Mouse (Mus musculus): ENCODE measurements around the gene Ubl7.
"Not testable (repeated sequence)": the region's sequence is repeated elsewhere in the genome, so short reads cannot be mapped to it uniquely, and the experiment has no call there.

Ubl7 gene

DNA sequence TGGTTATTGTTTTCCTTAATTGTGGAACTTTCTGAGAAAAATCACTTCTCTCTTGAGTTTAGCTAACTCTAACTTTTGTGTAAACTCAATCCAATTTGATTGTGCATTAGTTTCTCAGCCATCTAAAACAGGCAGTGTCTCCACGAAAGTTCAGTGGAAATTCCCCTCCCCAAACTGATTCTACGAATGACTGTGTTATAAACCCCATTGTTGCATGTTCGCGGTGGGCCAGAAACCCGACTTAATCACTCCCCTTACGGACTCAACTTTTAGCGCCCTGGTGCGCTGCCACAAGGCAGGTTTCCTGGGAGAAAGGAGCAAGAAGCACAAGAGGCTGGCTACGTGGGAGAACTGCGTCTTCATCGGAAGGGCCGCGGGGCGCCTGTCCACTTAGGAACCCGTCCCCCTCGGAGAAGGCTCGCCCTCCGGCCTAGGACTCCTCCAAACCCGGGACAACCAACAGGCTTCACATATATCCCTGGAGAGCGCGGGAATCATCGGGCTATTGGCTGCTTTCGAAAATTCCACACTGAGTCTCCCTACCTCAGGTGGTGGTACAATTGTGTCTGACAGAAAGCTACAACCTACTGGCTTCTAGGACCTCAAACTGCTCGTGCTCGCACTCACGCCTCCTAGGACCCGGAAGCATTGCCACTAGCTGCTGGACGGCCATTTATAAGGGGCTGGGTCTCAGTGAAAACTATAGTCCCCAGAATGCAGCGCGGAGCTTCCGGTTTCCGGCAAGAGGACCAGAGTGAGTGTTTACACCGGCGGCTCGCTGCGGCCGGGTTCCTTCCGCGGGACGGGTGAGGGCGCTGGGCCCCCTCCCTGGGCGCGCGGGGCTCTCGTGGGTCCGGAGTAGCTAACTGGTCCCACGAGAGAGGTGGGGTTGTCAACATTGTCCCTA, at the start of gene Ubl7:
Gene Ubl7 (plus strand): TSS at position 726 of the 907 bp plus-strand sequence.
- DNase-seq, result peak; percentile 93 to 94

DNA sequence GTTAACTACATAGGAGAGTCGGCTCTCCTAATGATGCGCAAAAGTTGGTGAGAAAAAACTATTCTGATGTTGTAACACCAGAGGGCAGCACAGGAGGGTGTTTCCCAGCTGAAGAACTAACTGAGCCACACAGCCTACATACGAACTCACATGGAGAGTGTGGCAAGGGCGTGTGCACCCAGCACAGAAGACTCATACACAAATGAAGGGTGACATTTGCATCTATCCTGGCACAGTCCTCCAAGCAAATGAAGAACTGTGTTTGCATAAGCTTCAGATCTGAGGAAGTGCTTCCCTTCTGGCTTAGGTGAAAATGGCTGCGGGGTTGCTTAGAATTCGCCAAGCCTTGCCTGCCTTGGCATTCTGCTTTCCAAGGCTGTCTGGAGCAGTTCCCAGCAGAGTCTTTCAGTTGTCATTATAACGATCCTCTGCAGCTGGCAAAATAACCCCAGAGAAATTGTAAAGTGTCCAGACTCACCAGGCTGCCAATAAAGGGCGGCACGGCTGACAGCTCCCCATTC, 48.8 kb upstream of the Ubl7 start:
- peak; percentile 30 to 34 for DNase-seq

DNA sequence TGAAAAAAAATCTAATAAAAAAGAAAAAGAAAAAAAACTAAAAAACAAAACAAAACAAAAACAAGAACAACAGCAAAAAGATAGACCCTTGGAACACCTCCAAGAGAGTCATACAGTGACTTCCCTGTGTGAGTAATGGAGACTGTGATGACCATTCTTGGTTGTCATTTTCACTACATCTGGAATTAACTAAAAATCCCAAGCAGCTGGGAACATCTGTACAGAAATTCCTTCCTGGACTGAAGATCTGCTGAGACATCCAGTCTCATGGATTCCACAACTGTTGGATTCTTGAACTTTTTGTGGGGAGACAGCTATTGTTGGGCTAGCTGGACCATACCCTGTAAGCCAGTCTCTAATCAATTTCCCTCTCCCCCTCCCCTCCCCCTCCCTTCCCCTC, 46.4 kb upstream of the Ubl7 start:
- DNase-seq, result no peak

DNA sequence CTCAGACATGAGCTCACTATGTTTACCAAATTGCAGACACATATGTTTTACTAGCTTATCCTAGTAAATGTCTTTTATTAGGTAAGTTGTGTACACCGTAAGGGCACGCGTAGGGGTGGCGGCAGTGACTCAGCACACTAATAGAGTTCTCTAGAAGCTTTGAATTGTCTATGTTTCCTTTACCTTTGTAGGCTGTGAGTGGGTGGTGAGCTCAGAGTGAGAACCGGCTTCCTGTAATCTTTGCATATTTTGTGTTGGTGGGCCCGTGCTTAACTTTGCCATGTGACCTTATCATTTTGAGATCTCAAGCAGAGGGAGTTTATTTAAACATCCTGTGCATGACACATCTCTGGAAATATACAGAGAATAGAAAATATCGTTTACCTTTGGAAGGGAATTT, 44.2 kb upstream of the Ubl7 start:
- DNase-seq, result no peak

DNA sequence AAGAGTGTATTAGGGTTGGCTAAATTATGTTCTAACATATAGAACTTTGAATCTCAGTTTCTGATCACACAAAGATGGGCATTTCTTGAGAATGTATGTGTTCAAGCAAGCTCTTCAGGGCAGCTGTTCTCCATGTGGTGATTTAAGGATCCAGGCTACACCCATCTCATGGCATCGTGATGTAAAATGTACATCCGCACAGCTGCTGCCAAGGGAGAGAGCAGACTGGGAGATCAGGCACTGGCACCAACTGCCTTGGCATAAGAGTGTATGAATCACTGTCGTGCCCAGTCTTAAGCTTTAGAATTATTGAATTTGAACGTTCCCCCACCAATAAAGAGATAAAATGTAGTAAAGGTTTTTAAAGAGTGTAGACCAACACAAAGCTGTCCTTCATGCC, 43.5 kb upstream of the Ubl7 start:
- no peak for DNase-seq

DNA sequence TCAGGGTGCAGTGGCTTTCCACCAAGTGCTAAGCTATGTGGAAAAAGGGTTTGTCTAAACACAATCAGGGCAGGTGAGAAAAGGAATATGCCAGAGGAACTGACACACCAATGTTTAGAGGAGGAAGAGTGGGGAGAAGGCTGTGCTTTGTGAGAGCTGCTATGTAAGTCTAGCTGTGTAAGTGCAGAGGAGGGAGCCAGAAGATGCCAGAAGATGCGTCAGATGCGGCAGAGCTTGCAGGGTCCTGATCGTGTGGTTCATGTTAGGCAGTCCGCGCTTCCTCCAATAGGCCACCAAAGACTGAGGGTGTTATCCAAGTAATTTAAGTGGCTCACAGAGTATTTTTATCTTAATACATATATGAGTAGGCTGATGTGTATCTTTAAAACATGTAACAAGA, 42.9 kb upstream of the Ubl7 start:
- DNase-seq, result no peak

DNA sequence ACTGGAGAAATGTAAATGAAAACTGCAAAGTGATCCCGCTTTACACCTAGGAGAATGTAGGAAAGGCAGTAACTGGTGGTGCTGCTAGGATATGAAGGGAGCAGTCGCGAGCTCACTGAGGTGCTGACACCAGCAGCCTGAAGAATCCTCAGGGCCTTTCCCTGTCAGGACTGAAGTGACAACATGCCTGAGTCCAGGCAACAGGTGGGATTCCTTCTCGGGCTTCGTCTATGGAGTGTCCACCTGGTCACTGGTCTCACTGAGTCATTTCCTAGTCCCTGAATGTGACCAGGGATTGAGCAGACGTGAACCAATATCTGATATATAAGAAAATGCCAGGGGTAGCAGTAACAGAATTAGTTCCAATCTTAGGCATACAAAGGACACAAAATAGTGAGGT, 42.0 kb upstream of the Ubl7 start:
- no peak for DNase-seq

DNA sequence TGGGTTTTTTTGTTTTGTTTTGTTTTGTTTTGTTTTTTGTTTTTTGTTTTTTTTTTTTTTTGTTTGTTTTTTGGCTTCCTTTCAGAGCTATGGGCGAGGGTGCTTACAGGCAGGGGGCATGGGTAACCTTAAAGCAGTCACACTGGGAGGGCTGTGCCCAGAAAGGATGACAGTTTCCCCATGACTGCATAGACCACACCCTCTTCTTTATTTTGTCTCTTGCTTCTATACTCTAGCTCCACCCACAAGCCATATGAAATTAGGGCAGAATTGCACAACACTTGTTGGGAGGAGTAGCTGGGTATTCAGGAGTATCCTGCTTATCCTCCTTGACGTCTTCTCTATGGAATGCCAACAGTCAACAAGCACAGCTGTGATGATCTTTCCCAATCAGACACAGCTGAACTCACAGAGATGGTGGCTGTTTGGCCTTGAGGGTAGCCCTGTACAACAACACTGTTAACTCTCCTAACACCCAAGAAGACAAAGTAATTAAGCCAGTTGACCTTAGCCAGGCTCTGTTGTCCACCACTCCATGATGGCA, 40.4 kb upstream of the Ubl7 start:
- DNase-seq, result no peak

DNA sequence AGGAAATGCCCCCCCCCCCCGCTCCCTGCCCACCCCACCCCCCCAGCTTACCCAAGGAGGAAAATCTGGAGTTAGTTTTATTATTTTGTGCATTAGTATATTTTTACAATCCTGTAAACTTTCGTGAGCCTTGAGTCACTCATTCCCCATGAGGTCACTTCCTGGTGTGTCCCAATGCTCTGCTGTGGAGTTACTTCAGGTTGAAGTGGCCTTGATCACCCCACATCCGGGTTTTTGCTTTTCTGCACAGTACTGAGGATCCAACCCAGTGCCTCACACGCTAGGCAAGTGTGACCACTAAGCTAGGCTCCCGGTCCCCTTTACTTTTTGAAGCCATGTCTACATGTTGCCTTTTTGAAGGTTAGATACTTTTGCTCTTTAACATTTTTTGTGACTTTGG, 36.6 kb upstream of the Ubl7 start:
- no peak for DNase-seq

DNA sequence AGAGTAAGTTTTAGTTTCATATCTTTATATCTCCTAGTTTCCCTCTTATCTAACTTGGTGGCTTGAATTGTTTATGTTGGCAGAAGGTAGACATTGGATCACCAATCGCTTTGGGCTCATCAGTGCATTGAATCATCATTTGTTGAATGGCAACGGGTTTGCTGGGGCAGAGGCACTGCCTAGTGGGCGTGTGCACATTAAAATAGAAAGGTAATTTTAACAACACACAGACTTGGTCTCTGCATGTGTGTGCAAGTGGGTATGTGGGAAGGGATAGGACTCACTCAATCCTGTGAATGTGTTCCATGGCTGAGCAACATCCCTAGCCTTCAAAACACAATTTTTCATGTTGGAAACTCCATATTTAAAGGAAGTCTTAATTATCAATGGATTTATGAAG, 35.8 kb upstream of the Ubl7 start:
- DNase-seq, result no peak

DNA sequence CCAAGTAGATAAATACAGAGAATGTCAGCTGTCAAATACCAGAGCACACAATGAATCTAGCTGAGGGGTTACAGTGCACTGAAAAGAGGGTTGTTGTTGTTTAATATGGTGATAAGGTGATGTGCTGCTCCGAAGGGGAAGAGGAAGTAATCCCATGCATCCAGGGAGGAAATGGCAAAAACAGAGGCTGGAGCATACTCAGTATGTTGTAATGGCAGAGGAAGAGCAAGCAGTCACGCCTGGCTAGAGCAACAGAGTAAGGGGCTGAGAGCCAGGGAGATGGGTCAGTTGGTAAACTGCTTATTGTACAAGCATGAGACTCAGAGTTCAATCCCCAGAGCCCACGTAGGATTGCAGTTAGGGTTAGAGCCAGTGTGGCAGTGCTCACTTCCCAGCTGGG, 31.6 kb upstream of the Ubl7 start:
- no peak for DNase-seq

DNA sequence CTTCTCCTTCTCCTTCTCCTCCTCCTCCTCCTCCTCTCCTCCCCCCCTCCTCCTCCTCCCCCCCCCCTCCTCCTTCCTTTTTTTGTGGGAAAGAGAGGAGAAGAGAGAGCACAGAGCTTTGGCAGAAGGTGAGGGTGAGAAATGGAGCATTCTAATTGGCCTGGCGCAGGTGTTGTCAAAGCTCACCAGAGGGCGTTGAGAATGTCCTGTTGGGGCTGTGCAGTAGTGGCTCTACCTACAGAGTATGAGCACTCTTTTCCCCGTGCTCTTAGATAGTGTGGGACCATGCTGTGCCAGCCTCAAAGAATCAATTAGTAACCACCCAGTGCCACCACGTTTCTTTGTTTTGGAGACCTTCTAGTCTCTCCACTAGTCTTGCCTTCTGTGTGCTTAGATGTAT, 30.5 kb upstream of the Ubl7 start:
- DNase-seq, result no peak

DNA sequence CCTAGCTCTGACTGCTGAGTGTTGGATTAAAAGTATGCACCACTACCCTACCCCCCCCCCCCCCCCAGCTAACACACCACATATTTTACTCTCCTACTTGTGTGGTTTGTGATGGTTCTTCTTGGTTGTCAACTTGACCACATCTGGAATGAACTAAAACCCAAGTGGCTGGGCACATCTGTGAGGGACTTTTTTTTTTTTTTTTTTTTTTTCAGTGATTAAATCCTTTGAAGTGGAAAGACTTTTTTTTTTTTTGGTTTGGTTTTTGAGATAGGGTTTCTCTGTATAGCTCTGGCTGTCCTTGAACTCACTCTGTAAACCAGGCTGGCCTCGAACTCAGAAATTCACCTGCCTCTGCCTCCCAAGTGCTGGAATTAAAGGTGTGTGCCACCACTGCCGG, 29.0 kb upstream of the Ubl7 start:
- not testable (repeated sequence) for DNase-seq

DNA sequence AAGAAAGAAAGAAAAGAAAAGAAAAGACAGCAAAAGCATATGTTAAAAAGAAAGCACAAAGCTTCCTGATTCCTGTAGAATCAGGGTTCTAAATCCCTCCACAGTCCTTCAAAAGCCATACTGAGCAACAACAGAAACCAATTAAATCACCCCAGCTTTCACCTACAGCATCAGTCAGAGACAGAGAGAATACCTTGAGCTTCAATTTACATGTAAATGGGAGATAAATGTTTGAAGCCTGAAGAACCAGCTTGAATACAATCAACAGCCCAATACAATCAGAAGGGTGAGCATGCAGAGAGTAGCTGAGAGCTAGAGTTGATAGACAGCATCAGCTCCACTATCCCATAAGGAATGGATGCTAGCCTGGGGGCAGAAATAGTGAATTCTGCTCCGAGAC, 27.4 kb upstream of the Ubl7 start:
- no peak for DNase-seq

DNA sequence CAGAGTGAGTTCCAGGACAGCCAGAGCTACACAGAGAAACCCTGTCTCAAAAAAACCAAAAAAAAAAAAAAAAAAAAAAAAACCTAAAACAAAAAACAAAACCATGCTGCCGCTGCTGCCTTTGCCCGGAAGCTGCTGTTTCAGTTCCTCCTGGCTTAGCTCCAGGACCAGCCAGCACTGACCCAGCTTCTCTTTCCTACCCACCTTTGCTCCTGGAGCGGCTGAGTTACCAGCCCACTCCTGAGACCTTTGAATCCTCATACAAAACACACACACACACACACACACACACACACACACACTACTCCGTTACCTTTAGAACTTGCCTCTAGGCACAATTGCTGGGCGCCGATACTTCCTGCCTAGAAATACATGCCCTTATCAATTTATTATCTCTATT, 22.7 kb upstream of the Ubl7 start:
- DNase-seq, result peak; percentile 50 to 54

DNA sequence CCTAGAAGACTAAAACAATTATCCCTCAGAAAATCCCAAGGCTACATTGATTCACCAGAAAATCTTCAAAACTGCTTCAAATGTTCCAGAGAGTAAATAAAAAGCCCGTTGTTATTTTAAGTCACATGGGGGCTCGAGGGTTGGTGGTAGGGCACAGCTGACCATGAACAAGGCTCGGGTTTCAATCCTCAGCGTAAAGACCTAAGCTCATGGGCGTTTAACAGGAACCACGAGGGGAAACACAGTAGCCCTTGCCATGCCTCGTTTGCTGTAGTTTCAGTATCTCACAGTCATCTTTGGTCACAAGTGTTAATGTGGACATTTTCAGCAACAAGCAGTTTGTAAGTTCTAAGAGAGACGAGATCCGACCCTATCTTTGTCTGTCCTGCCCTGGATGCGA, 10.3 kb upstream of the Ubl7 start:
- DNase-seq, result no peak

DNA sequence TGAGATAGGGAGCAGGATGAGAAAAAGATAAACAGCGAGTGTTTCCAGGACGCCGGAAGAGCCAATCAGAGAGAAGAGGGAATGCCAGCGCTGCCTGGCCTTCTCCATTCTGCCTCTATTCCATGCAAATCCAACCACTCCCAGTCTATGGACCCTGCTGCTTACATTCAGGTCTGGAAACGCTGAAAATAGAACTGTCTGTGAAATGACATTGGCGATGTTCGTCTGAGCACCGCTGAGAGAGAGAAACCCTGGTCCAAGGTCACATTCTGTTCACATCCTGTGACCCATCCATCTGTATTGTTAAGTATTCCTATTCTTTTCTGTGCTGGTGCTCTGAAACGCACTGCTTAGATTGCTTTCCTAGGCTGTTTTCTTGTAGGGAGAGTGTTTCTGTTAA, 9.6 kb upstream of the Ubl7 start:
- DNase-seq, result no peak

DNA sequence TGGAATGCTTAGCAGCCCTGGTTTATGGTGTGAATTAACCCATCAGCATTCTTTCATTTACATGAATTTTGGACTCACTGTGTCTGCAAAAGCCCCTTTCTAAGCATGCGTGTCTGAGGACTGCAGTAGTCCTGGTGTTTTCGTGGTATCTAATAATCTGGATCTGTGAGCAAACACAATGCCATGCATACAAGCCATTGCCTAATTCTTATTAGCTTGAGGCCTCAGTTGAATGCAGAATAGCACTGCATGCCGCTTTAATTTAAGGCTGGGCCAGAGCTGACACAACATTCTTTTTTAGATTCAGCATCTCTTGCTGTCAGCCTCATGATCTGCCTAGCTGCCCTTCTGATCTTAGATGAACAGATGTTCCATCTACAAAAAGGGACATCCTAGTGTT, 9.2 kb upstream of the Ubl7 start:
- no peak for DNase-seq

DNA sequence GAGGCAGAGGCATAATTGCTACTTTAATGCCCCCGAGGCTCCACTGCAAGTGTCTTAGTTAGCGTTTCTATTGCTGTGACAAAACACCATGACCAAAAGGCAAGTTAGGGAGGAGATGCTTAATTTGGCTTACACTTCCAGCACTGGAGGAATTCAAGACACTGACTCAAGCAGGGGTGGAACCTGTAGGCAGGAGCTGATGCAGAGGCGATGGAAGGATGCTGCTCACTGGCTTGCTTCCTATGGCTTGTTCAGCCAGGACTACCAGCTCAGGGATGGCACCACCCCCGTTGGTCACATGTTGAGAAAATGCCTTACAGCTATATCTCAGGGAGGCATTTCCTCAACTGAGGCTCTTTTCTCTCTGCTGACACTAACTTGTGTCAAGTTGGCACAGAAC, 8.6 kb upstream of the Ubl7 start:
- DNase-seq, result no peak

DNA sequence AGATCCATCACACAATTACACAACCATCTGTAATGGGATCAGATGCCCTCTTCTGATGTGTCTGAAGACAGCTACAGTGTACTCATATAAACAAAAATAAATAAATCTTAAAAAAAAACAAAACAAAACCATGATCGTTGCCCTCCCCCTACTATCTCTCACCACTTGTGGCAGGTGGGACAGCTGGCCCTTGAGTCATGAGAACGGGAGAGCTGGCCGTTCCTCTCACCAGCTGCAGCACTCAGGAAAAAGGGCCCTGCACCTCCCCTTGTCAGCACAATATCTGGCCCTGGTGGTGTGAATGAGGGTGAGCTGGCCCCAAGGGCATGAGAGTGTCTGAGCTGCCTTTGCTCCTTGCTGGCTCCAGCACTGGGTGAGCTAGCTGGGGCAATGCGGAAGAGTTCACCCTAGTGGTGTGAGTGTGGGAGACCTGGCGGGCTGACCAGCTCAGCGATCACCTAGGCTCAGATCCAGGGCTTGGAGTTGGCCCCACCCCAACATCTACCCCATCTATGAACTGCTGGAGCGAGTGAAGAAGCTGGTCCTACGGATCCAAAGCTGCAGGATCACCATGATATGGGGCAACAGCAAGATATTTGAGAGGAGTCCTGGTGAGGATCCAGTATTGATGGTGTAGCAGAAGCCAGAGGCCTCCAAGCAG, 7.1 kb upstream of the Ubl7 start:
- DNase-seq, result no peak

DNA sequence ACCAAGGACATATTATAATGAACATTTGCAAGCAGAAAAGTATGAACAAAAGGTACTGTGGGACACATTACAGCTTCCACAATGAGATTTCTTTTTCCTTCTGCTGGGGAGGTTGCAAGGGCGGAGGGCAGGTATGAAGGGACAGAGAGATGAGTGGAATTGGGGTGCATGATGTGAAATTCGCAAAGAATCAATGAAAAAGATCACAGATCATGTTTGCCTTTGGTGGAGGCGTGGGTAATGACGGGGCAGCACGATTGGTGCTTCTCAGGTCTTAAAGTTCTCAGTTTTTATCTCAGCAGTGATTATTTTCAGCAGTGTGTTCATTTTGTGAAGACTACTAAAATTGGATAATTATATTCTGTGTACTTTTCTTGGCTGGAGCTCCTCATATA, 6.5 kb upstream of the Ubl7 start:
- no peak for DNase-seq

DNA sequence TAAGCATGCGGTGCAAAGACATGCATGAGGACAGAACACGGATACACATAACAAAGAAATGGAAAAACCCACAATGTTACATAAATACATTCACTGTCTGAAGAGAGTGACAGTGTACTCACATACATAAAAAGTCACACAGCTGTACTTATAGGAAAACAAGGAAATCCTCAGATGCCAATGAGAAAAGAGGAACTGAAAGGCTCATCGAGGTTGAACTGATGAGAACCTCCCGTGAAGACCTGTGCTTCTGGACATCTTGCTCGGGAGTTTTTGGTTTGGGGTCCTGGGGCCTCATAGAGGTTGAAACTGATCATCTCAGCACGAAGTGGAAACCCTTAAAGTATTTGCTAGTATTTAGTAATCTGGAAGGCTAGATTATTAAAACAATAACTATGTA, 3.6 kb upstream of the Ubl7 start:
- DNase-seq, result no peak

DNA sequence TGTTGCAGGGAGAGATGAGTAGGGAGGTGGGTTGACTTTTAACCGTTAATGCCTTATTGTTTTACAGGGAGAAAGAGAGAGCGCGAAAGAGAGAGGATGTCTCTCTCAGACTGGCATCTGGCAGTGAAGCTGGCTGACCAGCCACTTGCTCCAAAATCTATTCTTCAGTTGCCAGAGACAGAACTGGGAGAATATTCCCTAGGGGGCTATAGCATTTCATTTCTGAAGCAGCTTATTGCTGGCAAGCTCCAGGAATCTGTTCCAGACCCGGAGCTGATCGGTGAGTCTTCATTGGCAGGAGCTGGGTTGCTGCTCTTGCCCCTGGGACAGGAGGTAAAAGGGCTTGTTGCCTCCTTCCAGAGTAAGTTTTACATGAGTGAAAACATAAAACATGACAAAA, 1.8 kb downstream of the Ubl7 start:
- DNase-seq, result no peak

DNA sequence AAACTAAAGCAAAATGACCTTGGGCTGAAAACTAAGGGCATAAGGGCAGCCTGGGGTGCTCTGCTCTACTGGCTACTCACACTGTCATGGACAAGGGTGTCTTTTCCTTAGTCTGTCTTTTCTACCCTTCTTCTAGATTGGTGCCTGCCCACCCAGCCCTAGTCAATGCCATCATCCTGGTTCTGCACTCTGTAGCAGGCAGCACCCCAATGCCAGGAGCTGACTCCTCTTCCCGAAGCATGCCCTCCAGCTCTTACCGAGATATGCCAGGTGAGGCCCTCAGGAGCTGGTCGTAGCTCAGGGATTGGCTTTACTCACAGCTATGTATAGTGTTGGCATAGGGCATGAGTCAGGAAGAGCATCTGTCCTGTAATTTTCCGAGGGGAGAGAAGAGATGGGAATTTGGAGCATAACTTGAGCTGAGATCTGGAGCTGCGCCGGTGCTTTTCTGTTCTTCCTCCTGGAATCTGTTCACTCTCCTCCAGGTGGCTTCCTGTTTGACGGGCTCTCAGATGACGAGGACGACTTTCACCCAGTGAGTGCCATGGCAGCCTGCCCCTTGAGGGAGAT, 10.8 kb downstream of the Ubl7 start:
- no peak for DNase-seq
